Mouse (Mus musculus) lung, embryonic 15.5 days (tissue): Measurements from ENCODE around the gene Tex52. TPM values are rescaled to one million over a fixed set of nuclear protein-coding genes. Genes with fewer than 3 reads are reported as not detected.

Experiments
- ATAC-seq: fragments of 200-750 bp; cut with Nextera tagmentation; 2 replicates; pipeline ENCODE4 v1.8.0; 2017; ENCODE audit warnings: moderate number of reproducible peaks, borderline replicate concordance; ENCODE audit not compliant: low FRiP score, low TSS enrichment; ENCODE audit errors: extremely low read depth
- H3K27ac ChIP-seq: fragments of 300-500 bp; sonication (generic); 2 replicates; pipeline ENCODE4 v1.5.1; 2015; ENCODE audit warnings: moderate library complexity, mild to moderate bottlenecking, inconsistent platforms
- H3K27me3 ChIP-seq: fragments of 300-500 bp; sonication (generic); 2 replicates; pipeline ENCODE4 v1.6.1; 2015; ENCODE audit warnings: inconsistent platforms
- H3K36me3 ChIP-seq: fragments of 300-500 bp; sonication (generic); 2 replicates; pipeline ENCODE4 v1.6.1; 2015; ENCODE audit warnings: inconsistent platforms
- H3K4me1 ChIP-seq: fragments of 300-500 bp; sonication (generic); 2 replicates; pipeline ENCODE4 v1.6.1; 2015; ENCODE audit warnings: inconsistent platforms
- H3K4me2 ChIP-seq: fragments of 300-500 bp; sonication (generic); 2 replicates; pipeline ENCODE4 v1.6.1; 2015; ENCODE audit warnings: inconsistent platforms, mild to moderate bottlenecking, moderate library complexity
- H3K4me3 ChIP-seq: fragments of 300-500 bp; sonication (generic); 2 replicates; pipeline ENCODE4 v1.5.1; 2015; ENCODE audit warnings: mild to moderate bottlenecking, inconsistent platforms
- H3K9ac ChIP-seq: fragments of 300-500 bp; sonication (generic); 2 replicates; pipeline ENCODE4 v1.6.1; 2015; ENCODE audit warnings: inconsistent platforms
- H3K9me3 ChIP-seq: fragments of 300-500 bp; sonication (generic); 2 replicates; pipeline ENCODE4 v1.6.1; 2016; ENCODE audit warnings: inconsistent platforms
- WGBS: fragments of 180-500 bp; shearing (Covaris S2); methylation state at CpG from one replicate; pipeline ENCODE4 v1.1.7; 2015; 5-methylcytosine and 5-hydroxymethylcytosine counted together
- polyA plus RNA-seq: library from polyadenylated mRNA; unstranded; fragments of >200 nt; fragmentation: Nextera tagmentation; extraction: Ambion mirVana; gene quantifications from 2 replicates; pipeline ENCODE4 v1.2.1, GENCODE M21; 2015

The Tex52 gene
- polyA plus RNA-seq, 1 experiment from 2014 or later, result 0.22 TPM

GRCm38 (mm10) chr6:128383752-128384151 lies 8.5 kb downstream of the Tex52 start:
- no peaks in the 10 kb centered on the region for H3K36me3 ChIP-seq
- ATAC-seq, result no peak

GRCm38 (mm10) chr6:128385026-128385425 lies 9.8 kb downstream of the Tex52 start:
- WGBS, result 52% methylated on average over 1 of the region's 1 CpGs
- no peak overlapping the region for H3K27ac ChIP-seq
- H3K9me3 ChIP-seq, result no peaks in the 10 kb centered on the region
- no peak overlapping the region for H3K9ac ChIP-seq
- no peaks in the 10 kb centered on the region for H3K36me3 ChIP-seq
- no peak overlapping the region for H3K4me2 ChIP-seq
- no peaks in the 10 kb centered on the region for H3K27me3 ChIP-seq
- H3K4me3 ChIP-seq, result no peak overlapping the region
- ATAC-seq, result no peak
- H3K4me1 ChIP-seq, result no peaks in the 10 kb centered on the region

More at GRCm38 (mm10) chr6:128383752-128384151, 8.5 kb downstream of the Tex52 start:
- H3K27me3 ChIP-seq, result no peaks in the 10 kb centered on the region
- H3K4me2 ChIP-seq, result no peak overlapping the region
- H3K9me3 ChIP-seq, result no peaks in the 10 kb centered on the region
- no peak overlapping the region for H3K27ac ChIP-seq
- no peak overlapping the region for H3K9ac ChIP-seq
- no peak overlapping the region for H3K4me3 ChIP-seq
- no peaks in the 10 kb centered on the region for H3K4me1 ChIP-seq
- 72% methylated on average over 7 of the region's 7 CpGs for WGBS

- Histone ChIP-seq H3K4me1 (no peaks in the 10 kb centered on the region), H3K9me3 (no peaks in the 10 kb centered on the region), H3K27ac (no peak overlapping the region), H3K27me3 (no peaks in the 10 kb centered on the region), H3K9ac (no peak overlapping the region), H3K4me2 (no peak overlapping the region), H3K4me3 (no peak overlapping the region), H3K36me3 (no peaks in the 10 kb centered on the region)
- no peak for ATAC-seq
- whole genome bisulfite sequencing, result 94% methylated on average over 1 of the region's 1 CpGs
These were observed 13.9 kb downstream of the Tex52 start for GRCm38 (mm10) chr6:128389185-128389584.

- no peak for ATAC-seq
- Histone ChIP-seq H3K9me3 (no peaks in the 10 kb centered on the region), H3K27me3 (no peaks in the 10 kb centered on the region), H3K4me1 (no peaks in the 10 kb centered on the region), H3K4me2 (no peak overlapping the region), H3K9ac (no peak overlapping the region), H3K27ac (no peak overlapping the region), H3K36me3 (no peaks in the 10 kb centered on the region), H3K4me3 (no peak overlapping the region)
- 33% methylated on average over 1 of the region's 1 CpGs for WGBS
These were observed 15.4 kb downstream of the Tex52 start for GRCm38 (mm10) chr6:128390683-128391082.

- no peak for ATAC-seq
- Histone ChIP-seq H3K27ac (no peak overlapping the region), H3K4me2 (no peak overlapping the region), H3K36me3 (no peaks in the 10 kb centered on the region), H3K27me3 (no peaks in the 10 kb centered on the region), H3K9me3 (no peaks in the 10 kb centered on the region), H3K4me1 (peaks cover 13% of the 10 kb centered on the region), H3K9ac (no peak overlapping the region), H3K4me3 (no peak overlapping the region)
- 70% methylated on average over 7 of the region's 7 CpGs for WGBS
These were observed 22.5 kb downstream of the Tex52 start for GRCm38 (mm10) chr6:128397574-128398261.

- Histone ChIP-seq H3K9ac (0 out of 2 replicates have a peak within 1 kb of the TSS, but pooled peaks have one; percentile 4), H3K4me3 (peak within 1 kb of the TSS; percentile 26), H3K4me1 (peaks cover 13% of the 10 kb centered on the region), H3K27me3 (no peaks in the 10 kb centered on the region), H3K27ac (no peak within 1 kb of the TSS), H3K9me3 (no peaks in the 10 kb centered on the region), H3K4me2 (peak within 1 kb of the TSS; percentile 55), H3K36me3 (no peaks in the 10 kb centered on the region)
- 63% methylated on average over 3 of the region's 3 CpGs for WGBS
- no peak for ATAC-seq
These were observed 23.7 kb downstream of the Tex52 start, which contains the start of gene Nrip2 for GRCm38 (mm10) chr6:128398996-128399395. Gene Nrip2 (plus strand): TSS chr6:128399296.

- WGBS, result 38% methylated on average over 21 of the region's 21 CpGs
- H3K4me1 ChIP-seq, result peaks cover 13% of the 10 kb centered on the region
- H3K9ac ChIP-seq, result 0 out of 2 replicates have a peak overlapping the region, but pooled peaks have one; percentile 4
- no peaks in the 10 kb centered on the region for H3K27me3 ChIP-seq
- H3K4me3 ChIP-seq, result peak overlapping the region; percentile 26
- no peak overlapping the region for H3K27ac ChIP-seq
- H3K4me2 ChIP-seq, result peak overlapping the region; percentile 55
- no peaks in the 10 kb centered on the region for H3K36me3 ChIP-seq
- peak; percentile 77; the same call in 1 of the 2 replicates for ATAC-seq
- H3K9me3 ChIP-seq, result no peaks in the 10 kb centered on the region
These were observed 24.3 kb downstream of the Tex52 start for GRCm38 (mm10) chr6:128399421-128400185.

- H3K9ac ChIP-seq, result no peak overlapping the region
- no peak overlapping the region for H3K4me3 ChIP-seq
- peaks cover 23% of the 10 kb centered on the region; the same call in 1 of the 2 replicates for H3K36me3 ChIP-seq
- H3K27ac ChIP-seq, result no peak overlapping the region
- no peak for ATAC-seq
- WGBS, result 54% methylated on average over 5 of the region's 5 CpGs
- H3K4me1 ChIP-seq, result peaks cover 8% of the 10 kb centered on the region
- no peak overlapping the region for H3K4me2 ChIP-seq
- H3K27me3 ChIP-seq, result no peaks in the 10 kb centered on the region
- H3K9me3 ChIP-seq, result no peaks in the 10 kb centered on the region
These were observed 29.5 kb downstream of the Tex52 start for GRCm38 (mm10) chr6:128404708-128405107.

GRCm38 (mm10) chr6:128408544-128409125 lies 33.4 kb downstream of the Tex52 start:
- Histone ChIP-seq H3K9me3 (no peaks in the 10 kb centered on the region), H3K9ac (no peak overlapping the region), H3K27ac (no peak overlapping the region), H3K4me3 (no peak overlapping the region), H3K4me1 (no peaks in the 10 kb centered on the region), H3K4me2 (no peak overlapping the region), H3K36me3 (peaks cover 58% of the 10 kb centered on the region), H3K27me3 (no peaks in the 10 kb centered on the region)
- no peak for ATAC-seq
- WGBS, result 84% methylated on average over 7 of the region's 7 CpGs

GRCm38 (mm10) chr6:128410305-128410704 lies 35.0 kb downstream of the Tex52 start:
- H3K36me3 ChIP-seq, result peaks cover 62% of the 10 kb centered on the region
- ATAC-seq, result no peak
- H3K27me3 ChIP-seq, result no peaks in the 10 kb centered on the region
- 94% methylated on average over 13 of the region's 13 CpGs for WGBS
- H3K4me2 ChIP-seq, result no peak overlapping the region
- H3K4me3 ChIP-seq, result no peak overlapping the region
- no peaks in the 10 kb centered on the region for H3K4me1 ChIP-seq
- no peak overlapping the region for H3K9ac ChIP-seq
- no peaks in the 10 kb centered on the region for H3K9me3 ChIP-seq
- H3K27ac ChIP-seq, result no peak overlapping the region

GRCm38 (mm10) chr6:128411115-128411514 lies 35.9 kb downstream of the Tex52 start:
- H3K4me2 ChIP-seq, result no peak overlapping the region
- 6% methylated on average over 3 of the region's 3 CpGs for WGBS
- no peak overlapping the region for H3K4me3 ChIP-seq
- peaks cover 62% of the 10 kb centered on the region for H3K36me3 ChIP-seq
- H3K9ac ChIP-seq, result no peak overlapping the region
- ATAC-seq, result no peak
- H3K27ac ChIP-seq, result no peak overlapping the region
- H3K4me1 ChIP-seq, result no peaks in the 10 kb centered on the region
- H3K9me3 ChIP-seq, result no peaks in the 10 kb centered on the region
- H3K27me3 ChIP-seq, result no peaks in the 10 kb centered on the region

GRCm38 (mm10) chr6:128416169-128416568 lies 40.9 kb downstream of the Tex52 start:
- Histone ChIP-seq H3K27me3 (no peaks in the 10 kb centered on the region), H3K36me3 (peaks cover 29% of the 10 kb centered on the region), H3K9ac (no peak overlapping the region), H3K4me3 (no peak overlapping the region), H3K4me1 (no peaks in the 10 kb centered on the region), H3K9me3 (no peaks in the 10 kb centered on the region), H3K4me2 (no peak overlapping the region), H3K27ac (no peak overlapping the region)
- 83% methylated on average over 5 of the region's 5 CpGs for WGBS
- ATAC-seq, result no peak
